Mouse (Mus musculus): Measurements from ENCODE around the gene 2200002D01Rik. TPM values are rescaled to one million over a fixed set of nuclear protein-coding genes. Genes with fewer than 3 reads are reported as not detected.
"Not testable (repeated sequence)": the region's sequence is repeated elsewhere in the genome, so short reads cannot be mapped to it uniquely, and the experiment has no call there.

The 2200002D01Rik gene
- polyA plus RNA-seq, 2 experiments from 2014 or later: 2.7 to 3.6 TPM

DNA sequence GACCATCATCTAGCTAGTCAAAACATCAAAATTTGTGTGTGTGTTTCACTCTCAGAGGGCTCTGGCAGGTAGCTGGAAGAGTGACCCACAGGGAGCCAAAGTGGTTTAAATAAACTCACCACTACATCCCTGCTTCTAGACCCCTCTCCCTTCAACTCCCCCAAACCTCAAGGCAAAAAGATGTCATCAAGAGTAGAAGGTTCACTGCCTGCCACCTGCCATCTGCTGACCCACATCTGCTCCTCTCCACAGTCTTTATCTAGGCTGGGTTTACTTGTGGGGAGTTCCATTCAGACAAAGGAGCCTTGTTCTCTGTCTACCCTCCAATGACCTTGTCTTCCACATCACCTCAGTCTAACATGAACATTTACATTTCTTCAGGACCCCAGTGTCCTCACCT is 31.0 kb upstream of the 2200002D01Rik start:
- ATAC-seq: no peak

DNA sequence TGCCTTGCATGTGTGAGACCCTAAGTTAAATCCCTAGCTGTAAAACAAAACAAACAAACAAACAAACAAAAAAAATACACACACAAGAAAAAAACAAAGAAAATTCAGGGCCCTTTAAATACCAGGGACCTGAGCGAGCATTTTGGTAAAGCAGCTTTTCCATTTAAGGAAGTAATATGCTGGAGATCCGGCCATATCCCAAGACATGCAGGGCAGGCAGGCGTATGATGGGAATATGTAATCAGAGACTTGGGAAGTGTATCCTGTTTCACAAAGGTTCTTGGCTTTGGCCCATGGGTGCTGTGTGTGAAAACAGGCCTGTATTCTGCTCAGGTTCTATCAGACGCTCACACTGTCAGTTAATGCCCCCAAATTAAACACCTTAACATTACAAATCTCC is 29.2 kb upstream of the 2200002D01Rik start:
- no peak for ATAC-seq

GRCm38 (mm10) chr7:29276715-29277114 is 28.4 kb upstream of the 2200002D01Rik start:
- no peak for ATAC-seq

GRCm38 (mm10) chr7:29271687-29272465 is 23.6 kb upstream of the 2200002D01Rik start:
- ATAC-seq: no peak

GRCm38 (mm10) chr7:29270445-29270844 is 22.2 kb upstream of the 2200002D01Rik start:
- no peak for ATAC-seq

GRCm38 (mm10) chr7:29266931-29267330 is 18.7 kb upstream of the 2200002D01Rik start:
- no peak for ATAC-seq

- no peak for ATAC-seq
Measured at GRCm38 (mm10) chr7:29265636-29266035, 17.4 kb upstream of the 2200002D01Rik start.

- no peak for ATAC-seq
Measured at GRCm38 (mm10) chr7:29263831-29264230, 15.6 kb upstream of the 2200002D01Rik start.

GRCm38 (mm10) chr7:29262151-29262550 is 13.9 kb upstream of the 2200002D01Rik start:
- ATAC-seq: no peak

GRCm38 (mm10) chr7:29259781-29260730 is 11.8 kb upstream of the 2200002D01Rik start:
- ATAC-seq: no peak

DNA sequence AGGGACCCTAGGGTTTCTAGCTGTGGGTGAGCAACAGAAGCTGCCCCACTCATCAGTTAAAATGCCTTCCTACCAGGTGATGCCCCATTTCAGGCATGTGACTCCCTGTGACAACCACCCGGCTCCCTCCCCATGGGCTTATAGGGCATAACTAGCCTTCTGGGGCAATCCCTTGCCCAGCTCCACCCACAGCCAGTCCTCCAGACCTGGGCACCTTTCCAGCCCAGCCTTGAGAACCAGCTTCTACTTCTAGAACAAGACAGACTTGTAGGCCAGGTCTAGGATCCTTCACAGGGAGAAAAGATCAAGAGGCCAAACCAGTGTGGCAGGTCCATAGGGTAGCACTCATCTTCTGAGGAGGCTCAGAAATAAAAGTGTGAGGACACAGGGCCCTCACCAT is 9.1 kb upstream of the 2200002D01Rik start:
- no peak for ATAC-seq

- ATAC-seq: no peak
Measured at GRCm38 (mm10) chr7:29255875-29256274, 7.6 kb upstream of the 2200002D01Rik start.

GRCm38 (mm10) chr7:29253842-29254241 is 5.6 kb upstream of the 2200002D01Rik start:
- no peak for ATAC-seq

DNA sequence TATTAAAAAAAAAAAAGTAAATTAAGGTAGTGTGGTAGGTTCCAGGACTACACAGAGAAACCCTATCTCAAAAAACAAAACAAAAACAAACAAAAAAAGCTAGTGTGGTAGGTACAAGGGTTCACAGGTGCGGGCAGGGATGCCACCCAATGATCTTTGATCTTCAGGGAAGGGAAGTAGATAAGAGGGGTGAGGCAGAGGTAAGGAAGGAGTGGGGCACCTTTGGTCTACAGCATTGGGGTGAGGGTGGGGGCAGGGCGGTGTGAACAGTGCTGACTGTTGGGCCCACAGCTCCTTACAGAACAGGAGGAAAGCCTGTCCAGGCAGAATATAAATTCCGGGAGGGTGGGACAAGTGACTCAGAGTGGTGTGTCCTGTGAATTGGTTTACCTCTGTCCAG is 2.9 kb upstream of the 2200002D01Rik start:
- peak; percentile 44 for ATAC-seq

GRCm38 (mm10) chr7:29247706-29248105 is 560 bp downstream of the 2200002D01Rik start:
- no peak for ATAC-seq

DNA sequence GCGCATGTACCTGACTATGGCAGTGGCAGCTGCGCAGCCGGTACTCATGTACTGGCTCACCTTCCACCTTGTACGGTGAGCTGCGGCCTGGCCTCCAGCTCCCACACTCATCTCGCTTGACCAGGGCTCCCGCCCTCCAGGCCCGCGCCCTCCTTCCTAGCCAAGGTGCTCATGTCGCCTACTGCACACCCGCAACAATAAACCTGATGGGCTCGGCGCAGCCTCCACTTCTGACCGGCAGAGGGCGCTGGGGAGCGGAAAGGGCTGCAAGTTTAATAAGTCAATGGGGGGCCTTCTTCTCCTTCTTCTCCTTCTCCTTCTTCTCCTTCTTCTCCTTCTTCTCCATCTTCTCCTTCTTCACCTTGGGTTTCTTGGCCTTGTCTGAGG is 959 bp downstream of the 2200002D01Rik start:
- ATAC-seq: no peak

DNA sequence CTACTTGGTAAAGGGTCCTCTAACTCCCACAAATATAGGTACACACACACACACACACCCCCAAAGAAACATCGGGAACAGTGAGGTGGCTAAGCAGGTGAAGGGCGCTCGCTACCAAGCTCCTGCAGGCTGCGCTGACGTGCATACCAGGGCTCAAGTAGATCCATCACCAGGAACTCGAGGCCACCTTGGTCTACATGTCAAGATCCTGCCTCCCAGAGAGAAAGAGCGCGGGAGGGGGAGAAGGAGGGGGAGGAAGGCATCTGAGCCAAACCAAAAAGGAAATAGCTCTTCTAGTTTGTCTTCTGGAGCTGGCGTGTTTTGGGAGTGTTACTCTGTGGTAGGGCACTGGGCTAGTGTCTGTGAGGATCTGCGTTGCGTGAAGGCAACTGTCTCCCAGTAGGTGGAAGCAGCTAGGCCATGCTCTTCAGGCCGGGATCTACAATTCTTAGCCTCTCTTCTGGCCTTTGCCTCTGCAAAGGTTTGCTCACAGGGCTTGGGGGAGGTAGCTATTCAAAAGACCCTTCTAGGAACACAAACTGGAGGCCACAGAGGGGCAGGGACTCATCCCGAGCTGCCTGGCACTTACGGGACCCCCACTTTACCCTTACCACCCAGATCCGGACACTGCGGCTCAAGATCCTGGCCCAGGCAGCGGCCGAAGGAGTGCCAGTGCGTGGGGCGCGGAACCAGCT is 1.5 kb downstream of the 2200002D01Rik start:
- ATAC-seq: no peak

DNA sequence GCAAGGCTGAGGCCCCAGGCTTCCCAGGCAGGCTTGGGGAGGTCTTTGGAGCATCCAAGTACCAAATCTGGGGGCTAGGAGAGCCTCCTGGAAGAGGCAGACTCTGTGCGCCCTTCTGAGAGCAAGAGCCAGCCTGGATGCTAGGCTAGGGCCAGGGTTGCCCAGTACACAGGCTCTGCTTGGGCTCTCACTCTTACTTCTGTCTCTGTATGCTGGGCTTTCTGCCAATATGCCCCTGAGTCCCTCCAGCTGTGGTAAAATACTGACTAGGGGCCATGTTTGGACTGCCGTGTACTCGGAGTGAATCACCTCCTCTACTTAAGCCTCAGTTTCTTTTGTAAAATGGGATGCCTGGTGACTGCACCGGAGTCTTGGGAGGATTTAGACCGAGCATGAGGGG is 2.3 kb downstream of the 2200002D01Rik start:
- ATAC-seq: no peak

DNA sequence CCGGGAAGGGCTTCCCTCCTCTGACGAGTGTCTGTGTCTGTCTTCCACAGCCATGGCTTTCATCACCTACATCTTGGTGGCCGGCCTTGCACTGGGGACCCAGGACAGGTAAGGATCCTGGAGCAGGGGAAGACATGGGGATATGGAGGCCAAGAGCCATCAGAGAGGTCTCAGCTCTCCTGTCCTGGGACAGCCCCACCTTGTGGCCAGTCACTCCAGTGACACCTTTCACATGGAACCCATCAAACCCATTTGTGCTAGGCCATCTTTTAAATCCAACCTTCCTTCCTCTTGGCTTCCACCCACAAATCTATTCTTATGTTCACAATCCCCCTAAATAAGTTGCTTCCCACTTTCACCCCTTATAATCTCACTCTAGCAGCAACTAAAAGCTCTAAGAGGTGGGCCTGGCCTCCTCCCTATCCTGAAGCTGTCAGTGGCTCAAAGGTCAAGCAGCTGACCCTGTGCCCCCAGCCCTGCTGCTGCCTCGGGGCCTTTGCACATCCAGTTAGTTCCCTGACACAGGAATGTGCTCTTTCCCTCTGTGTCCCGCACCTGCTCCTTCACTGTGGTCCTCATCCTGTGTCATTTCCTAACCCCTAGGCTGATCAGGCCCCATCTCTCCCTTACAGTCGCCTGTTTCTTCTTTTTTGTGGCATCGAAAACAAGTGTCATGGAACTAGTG is 3.4 kb downstream of the 2200002D01Rik start:
- peak; percentile 55 for ATAC-seq

DNA sequence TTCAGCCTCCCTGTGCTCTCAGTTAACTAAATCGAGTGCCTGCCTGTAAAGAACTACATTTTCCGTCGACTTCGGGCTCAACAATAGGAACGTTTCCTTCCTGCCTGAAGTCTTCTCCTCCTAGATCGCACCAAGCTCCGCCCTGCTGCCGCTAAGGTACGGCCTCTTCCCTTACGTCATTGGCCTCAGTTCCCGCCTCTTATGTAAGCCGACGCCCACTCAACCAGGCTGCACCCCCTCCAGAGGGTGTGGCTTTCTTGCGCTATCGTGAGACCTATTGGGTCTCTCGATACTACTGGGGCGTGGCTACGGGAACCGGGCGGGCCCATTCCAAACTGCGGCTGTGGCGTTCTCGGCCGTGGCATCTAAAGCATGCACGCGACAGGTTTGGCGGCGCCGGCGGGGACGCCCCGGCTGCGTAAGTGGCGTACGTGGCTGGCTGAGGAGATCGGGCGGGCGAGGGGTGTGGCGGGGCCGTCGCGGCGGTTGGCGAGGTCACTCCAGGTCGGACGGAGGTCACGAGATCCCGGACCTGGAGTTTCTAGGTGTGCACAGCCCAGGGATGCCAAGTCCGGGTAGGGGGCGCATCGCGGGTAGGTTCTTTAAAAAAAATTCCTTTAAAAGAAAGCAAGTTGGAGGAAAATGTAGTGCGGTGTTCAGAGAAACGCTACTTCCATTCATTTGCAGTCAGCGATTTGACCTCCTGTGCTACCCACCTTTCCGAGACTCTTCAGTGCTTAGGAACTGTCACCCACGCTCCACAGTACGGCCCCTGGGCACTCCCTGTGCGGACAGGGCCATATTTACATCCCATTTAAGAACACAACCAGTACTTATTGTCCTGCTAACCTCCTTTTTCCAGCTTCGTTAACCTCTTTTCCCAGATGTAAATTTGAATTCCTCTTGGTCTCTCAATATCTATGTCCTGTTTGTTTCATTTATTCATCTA is 10.0 kb downstream of the 2200002D01Rik start, which contains the start of gene Yif1b:
Gene Yif1b, plus strand, starts transcription at position 311 of the 949 bp plus-strand sequence.
- ATAC-seq: peak; percentile 96

DNA sequence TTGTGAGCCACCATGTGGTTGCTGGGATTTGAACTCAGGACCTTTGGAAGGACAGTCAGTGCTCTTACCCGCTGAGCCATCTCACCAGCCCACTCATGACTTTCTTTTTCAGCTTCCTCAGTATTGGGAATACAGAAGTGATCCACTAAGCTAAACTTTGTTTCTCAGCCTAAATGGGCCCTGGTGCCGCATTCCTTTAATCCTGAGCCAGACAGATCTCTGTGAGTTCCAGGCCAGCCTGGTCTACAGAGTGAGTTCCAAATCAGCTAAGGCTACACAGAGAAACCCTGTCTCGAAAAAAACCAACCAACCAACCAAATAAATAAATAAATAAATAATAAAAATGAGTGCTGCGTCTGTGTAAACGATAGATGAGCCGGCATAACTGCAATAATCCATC is 10.7 kb downstream of the 2200002D01Rik start:
- not testable (repeated sequence) for ATAC-seq
